Mouse (Mus musculus): ENCODE results near the gene Mcpt8.
"Not testable (repeated sequence)": the region's sequence is repeated elsewhere in the genome, so short reads cannot be mapped to it uniquely, and the experiment has no call there.

Mcpt8 gene

DNA sequence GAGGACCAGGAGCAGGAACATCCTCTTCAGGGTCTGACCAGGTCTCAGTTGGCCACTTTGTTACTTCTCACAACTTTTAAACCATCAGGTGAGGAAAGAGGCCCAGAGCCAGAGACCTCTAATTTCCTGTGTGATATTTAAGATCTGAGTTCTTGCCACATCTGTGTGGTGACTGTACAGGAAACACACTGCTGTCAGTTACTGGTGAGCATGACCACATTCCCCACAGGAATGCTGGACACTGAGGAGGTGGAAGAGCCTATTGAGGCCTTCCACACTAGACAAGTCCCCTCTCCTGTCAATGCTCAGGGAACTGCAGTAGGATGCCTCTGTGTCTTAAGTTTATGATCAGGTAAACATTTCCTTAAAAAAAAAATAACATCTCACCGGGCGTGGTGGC, at the start of gene Mcpt8:
Gene Mcpt8 (minus strand): TSS at position 107 of the 400 bp plus-strand sequence.
- no peak for DNase-seq

DNA sequence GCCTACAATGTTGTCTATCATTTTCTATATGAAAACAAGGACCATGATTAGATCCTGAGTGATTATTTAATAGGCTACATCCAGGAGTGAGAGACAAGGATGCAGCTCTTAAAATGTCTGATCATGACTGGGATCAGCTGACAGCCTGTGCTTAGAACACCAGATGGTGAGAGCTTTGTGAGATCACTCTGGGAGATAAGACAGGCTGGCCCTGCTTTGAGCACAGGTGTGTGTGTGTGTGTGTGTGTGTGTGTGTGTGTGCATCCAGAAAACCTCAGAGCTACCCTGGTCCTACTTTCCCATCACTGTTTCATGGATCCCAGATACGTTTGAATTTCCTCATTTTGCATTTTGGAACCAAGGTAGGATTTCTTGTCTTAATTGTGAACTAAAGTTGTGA, 48.6 kb upstream of the Mcpt8 start:
- peak; percentile 7 for DNase-seq

DNA sequence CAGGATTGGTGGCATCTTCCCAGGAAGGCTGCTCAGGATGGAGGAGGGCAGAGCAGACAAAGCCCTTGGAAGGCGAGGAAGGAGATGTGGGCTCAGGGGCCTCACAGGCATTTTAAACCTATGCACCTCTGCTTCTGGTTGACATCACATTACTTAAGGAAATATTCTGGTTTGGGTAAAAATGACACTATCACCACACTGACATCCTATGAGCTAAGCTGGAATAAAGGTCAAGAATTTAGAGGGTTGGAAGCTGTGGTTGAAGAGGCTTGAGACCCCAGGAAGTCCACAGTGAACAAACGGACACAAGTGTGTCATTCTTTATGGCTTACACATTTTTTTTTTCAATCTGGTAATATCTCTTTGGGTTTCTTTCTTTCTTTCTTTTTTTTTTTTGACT, 47.4 kb upstream of the Mcpt8 start, which contains the start of gene Gzmd:
Gene Gzmd (minus strand): TSS at position 101 of the 400 bp plus-strand sequence.
- not testable (repeated sequence) for DNase-seq

DNA sequence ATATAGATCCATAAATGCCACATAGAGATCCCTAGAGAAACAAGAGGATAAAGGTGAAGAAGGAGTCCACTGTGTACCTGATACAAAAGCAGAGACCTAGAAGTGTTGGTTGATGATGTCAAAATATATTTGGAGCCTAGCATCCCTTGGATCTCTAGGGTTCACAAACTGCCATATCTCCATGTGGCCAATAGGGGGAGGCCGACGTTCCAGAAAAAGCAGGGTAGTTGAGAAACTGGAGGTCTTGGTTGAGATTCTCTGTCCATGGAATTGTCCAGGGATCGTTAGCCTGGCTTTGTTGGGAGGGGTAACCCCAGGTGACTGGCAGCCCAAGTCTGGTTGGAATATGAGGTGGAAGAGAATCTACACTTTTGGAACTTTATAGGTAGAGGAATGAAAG, 43.3 kb upstream of the Mcpt8 start:
- DNase-seq = no peak

DNA sequence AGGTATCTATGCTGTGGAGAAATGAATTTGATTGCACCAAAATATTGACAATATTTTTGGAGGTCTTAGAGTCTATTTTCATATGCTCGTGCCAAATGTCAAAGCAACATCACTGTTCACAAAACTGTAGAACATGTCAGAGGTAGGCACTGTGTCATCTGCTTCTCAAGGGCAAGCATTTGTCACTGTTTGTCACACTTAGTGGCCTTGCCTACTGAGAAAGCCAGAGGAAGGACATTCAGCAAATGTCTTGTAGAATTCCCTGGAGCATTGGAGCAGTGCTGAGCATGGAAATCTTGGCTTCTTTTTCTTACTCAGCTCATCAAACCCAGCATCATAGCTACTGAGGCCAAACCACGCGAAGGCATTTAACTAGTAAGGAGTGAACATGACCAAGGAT, 38.4 kb upstream of the Mcpt8 start:
- DNase-seq = no peak

DNA sequence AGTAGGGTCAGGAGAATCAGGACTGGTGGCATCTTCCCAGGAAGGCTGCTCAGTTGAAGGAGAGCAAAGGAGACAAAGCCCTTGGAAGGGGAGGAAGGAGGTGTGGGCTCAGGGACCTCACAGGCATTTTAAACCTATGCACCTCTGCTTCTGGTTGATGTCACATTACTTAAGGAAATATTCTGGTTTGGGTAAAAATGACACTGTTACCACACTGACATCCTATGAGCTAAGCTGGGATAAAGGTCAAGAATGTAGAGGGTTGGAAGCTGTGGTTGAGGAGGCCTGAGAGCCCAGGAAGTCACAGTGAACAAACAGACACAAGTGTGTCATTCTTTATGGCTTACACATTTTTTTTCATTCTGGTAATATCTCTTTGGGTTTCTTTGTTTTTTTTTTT, 35.5 kb upstream of the Mcpt8 start, which contains the start of gene Gzme:
Gene Gzme (minus strand): TSS at position 101 of the 400 bp plus-strand sequence.
- DNase-seq = no peak

DNA sequence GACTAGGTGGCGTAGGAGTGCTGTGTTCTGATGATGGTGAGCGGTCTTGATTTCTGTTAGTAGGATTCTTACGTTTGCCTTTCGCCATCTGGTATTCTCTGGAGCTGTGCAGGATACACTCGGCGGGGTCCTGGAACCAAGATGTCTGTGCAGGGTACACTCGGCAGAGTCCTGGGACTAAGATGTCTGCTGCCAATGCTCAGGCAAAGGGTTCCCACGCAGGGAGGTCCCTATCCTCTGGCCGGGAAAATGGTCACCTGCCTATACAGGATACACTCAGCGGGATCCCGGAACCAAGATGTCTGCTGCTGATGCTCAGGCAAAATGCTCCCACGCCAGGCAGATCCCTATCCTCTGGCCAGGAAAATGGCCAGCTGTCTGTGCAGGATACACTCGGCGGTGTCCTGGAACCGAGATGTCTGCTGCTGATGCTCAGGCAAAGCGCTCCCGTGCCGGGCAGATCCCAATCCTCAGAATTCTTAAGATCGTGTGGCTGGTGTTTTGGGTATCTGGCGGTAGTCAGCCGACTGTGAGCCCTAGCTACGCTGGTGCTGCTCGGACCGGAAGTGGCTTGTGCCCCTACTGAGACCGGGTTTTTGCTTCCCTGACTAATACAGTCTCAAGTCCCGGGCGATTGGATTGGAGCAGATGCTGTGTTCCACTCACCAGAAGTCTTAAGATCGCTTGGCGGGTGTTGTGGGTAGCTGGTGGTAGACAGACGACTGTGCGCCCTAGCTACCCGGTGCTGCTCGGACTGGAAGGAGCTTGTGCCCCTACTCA, 30.6 kb upstream of the Mcpt8 start:
- not testable (repeated sequence) for DNase-seq

DNA sequence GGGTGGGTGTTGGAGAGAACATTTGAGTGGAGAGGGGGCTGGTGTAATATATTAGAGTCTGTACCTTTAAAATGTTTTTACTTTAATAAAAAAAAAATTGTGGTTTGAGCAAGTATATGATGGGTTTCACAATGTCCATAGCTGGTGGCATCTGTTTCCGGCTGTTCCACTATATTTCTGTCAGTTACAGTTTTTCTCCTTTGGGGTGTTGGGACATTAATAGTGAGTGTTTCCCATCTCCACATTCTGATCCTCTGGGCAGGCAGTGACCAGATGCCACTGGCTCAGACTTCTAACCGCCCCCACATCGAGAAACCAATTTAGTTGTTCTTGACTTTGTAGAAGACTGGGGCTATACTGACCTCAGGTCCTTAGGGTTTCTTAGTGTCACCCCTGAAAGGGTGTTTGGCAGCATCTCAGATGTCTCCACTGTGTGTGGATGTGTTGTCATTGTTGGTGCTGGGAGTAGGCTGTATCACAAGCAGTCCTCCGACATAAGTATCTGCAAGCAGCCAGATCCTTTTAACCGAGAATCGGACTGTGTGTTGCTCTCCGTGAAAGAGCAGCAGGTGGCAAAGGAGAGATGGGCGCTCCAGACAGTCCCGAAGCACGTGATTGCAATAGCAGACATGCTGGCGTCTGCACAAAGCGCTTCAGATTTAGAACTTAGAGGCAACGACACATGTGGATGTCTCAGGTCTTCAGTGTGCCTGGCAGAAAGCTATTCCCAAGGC, 20.5 kb upstream of the Mcpt8 start:
- DNase-seq = peak; percentile 5

DNA sequence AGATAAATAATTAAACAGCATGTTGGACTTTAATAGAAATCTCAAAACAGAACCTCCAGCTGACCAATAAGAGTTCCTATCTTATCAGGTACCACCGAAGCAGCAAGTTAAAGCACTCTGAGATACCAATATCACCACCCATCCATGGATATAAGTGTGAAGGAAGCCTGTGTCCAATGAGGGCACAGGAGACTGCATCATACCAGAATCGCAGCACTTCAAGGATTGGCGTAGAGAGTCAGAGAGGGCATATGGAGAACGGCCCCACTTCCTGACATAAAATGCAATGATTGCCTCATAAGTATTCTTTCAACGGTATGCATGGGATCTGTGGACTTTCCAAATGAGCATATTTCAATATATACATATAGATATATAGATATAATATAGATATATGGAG, 19.9 kb upstream of the Mcpt8 start:
- no peak for DNase-seq

DNA sequence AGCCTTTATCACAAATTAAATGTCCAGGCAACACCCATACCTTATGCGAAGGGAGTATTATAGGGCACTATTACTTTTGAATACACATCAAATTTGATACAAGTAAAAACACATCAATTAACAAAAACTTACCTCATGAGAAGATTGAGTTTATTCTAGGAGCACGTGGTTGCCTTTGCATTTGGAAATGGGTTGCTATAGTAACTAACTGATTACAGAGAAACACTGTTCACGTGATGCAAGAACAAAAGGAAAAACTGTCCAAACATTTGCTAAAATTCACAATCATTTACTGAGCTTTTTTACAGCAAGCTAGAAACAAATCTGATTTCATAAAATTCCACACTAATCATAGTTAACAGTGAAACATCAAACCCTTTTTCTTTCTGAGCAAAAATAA, 18.4 kb upstream of the Mcpt8 start:
- no peak for DNase-seq

DNA sequence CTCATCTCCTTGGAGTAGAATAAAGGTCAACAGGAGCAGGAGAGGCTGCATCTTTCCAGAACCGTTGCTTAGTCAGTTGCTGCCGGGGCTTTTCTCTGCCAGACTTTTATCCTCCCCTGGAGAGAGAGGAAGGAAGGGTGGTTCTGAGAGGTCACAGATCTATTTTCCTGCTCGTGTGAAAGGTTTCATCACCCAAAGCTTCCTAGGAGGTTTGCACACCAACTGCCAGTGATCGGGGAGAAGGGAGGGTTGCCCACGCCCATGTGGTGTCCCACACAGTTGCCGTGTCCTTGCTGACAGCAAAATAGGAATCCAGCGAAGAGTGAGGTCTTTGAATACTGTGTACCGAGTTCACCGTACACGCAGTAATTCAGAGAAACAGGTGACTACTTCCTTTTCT, 17.3 kb upstream of the Mcpt8 start, which contains the start of gene Ctsg:
Gene Ctsg (minus strand): TSS at position 189 of the 400 bp plus-strand sequence.
- DNase-seq = no peak

DNA sequence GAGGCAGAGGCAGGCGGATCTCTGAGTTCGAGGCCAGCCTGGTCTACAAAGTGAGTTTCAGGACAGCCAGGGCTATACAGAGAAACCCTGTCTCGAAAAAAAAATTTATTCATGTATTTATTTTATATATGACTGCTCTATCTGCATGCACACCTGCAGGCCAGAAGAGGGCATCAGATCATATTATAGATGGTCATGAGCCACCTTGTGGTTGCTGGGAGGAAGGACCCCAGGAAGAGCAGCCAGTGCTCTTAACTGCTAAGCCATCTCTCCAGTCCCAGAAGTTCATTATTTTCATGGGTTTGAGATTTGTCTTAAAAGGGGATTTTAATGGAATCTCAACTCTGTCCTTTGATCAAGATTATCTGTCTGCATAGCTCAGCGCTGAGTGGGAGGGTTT, 13.9 kb upstream of the Mcpt8 start:
- DNase-seq = no peak

DNA sequence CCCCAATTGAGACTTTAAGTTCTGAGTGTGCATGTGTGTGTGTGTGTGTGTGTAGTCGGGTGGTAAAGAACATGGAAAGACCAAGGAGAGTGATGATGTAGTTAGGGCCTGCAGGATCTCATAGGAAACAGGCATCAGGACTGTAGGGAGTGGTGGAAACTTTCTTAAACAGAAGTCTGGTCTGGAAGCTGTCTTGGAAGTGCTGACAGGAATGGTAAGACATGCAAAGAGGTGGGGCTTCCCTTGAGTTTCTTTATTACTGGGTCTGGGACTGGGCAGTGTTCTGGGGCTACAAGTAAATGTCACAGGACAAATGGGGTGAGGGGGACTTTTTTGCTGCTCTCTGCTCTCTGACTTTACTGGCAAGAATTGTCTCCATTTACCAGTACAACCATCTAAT, 12.5 kb upstream of the Mcpt8 start:
- no peak for DNase-seq

DNA sequence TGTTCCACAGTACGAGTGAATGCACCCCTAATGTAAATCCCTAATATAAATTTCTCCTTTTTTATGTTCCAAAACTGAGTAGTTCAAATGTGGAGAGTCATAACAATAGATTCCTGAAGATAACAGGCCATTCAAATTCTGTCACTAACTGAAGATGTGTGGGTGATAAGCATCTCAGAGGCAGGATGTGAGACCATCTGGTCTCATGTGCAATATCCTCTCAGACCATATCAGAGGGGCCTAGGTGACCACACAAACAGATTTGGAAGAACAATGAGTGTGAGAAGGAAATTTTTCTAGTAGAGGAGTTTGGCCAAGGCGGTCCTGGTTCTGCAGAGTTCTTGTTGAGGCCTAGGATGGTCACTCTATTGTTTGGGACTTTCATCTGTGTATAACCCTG, 8.3 kb upstream of the Mcpt8 start:
- no peak for DNase-seq

DNA sequence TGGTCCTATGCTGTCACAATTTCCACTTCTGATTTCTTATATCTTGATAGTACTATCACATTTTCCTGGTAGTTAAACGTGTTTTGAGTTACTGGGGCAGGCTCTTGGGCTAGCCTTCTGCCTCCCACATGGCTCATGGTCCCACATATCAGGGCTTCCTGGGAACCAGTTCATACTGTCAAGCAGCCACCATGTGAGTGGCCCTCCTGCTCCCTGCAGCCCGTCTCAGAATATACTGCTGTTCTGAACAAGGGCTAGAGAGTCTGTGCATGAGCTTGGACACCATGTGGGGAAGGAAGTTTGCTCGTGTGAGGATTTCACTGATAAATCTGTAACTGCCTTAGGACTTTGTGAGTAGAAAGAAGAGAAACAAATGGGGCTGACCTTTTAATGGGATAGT, 1.6 kb upstream of the Mcpt8 start:
- DNase-seq = no peak

DNA sequence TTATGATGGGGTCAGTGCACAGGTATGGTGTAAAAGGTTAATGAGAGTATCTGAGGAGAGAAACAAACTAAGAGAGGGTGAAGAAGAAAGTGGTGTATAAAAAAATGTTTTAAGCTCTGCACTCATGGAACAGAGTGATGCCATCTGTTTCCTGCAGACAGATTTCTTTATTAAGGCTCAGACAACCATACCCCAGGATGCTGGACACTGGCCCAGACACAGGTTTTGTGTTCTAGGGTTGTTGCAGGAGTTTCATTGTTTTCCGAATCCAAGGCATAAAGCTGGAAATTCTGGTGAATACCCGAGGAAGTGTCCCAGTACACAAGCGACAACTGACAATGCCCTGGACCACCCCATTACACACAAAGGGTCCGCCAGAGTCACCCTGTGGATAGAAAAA, 3.1 kb downstream of the Mcpt8 start:
- DNase-seq = no peak

DNA sequence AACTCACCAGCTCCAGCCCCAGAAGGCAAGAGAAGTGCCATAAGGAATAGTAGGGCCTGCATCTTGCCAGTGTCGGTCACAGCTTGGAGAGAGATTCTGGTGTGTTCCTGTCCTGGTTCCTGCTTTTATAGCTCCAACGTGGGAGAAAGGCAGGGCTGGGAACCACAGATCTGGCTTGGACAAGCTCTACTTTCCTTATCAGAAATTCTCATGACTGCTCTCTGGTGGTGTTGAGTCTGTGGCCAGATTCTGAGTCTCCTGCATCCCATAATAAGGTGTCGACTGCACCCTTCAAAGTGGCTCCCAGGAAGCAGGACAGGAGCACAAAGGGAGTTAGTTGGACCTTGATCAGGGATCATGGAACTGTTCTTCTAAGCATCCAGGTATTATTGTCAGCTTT, 22.9 kb downstream of the Mcpt8 start, which contains the start of gene Mcpt4:
Gene Mcpt4 (minus strand): TSS at position 101 of the 400 bp plus-strand sequence.
- not testable (repeated sequence) for DNase-seq

DNA sequence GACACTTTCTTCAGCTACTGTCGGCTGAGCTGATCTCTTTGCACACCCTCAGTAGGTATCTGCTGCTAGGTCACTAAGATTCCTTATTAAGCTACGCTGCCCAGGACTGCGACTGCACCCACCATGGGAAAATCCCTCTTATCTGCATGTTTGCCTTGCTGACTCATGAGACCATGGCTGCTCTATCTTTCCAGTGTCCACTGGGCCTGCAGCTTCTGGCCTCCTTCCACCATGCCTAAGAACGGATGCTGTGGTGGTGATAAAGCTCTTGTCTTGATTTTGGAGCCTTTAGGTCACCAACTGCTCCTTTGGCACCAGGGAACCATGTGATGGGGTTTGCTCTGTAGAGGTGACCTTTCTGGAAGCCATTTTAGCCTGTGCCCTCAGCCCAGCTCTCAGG, 27.4 kb downstream of the Mcpt8 start:
- no peak for DNase-seq

DNA sequence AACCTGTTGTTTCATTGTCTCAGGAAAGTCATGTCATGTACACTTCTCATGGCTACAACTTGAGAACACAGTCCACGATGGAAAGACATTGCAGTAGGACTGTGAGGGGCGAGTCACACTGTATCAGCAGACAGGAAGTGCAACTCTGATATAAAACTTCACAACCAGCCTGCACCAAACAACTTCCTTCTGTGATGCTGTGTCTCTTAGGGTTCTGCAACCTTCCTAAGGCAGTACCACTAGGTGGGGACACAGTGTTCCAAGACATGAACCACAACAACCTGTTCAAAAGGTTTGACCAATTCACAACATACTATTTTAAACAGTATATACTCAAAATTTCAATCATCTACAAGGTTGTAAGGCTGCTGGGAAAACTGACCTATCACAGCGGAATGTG, 29.7 kb downstream of the Mcpt8 start:
- no peak for DNase-seq

DNA sequence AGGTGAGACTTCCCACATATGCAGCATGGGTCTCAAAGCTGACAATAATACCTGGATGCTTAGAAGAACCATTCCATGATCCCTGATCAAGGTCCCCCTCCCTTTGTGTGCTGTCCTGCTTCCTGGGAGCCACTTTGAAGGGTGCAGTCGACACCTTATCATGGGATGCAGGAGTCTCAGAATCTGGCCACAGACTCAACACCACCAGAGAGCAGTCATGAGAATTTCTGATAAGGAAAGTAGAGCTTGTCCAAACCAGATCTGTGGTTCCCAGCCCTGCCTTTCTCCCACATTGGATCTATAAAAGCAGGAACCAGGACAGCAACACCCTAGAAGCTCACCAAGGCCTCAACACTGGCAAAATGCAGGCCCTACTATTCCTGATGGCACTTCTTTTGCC, 43.3 kb downstream of the Mcpt8 start, which contains the start of gene Mcpt2:
Gene Mcpt2 (plus strand): TSS at position 250 of the 400 bp plus-strand sequence.
- DNase-seq = not testable (repeated sequence)

DNA sequence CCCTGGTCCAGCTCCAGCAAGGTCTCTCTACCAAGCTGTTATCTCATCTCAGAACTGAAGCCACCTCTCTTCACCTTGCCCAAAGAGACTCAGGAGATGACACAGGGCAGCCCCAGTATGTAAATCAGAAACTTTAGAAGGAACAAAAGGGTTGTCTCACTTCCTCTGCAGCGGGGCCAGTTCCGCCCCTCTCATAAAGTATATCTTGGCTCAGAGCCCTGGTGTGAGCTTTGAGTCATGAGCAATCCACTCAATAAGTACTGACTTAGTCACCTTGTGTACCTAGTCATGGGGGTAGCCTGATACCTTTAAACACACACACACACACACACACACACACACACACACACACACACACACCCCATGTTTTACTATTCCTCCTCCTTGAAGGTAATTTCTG, 50.6 kb downstream of the Mcpt8 start:
- DNase-seq = no peak

All from layer of hippocampus, adult 9-11 months (tissue).